Mouse (Mus musculus) MEL (cell line): ENCODE results near the gene Nt5c2. TPM values are rescaled to one million over a fixed set of nuclear protein-coding genes. Genes with fewer than 3 reads are reported as not detected.

ENCODE experiments used
- DNase-seq: peaks from one replicate; pipeline ENCODE4 v3.0.0; 2011; ENCODE audit warnings: low read depth, low spot score
- H3K27ac ChIP-seq: 2 replicates; pipeline ENCODE4 v1.5.1; 2012; ENCODE audit warnings: low read depth, mild to moderate bottlenecking, control low read depth, low read length, moderate library complexity; ENCODE audit not compliant: control insufficient read depth
- H3K27me3 ChIP-seq, 2 experiments: fragments of 150-350 bp in 1 of 2; sonication (generic) in 1 of 2; 2 replicates each; pipeline ENCODE4 v1.6.1; 2012; ENCODE audit warnings: low read length in 2 of 2, mild to moderate bottlenecking in 2 of 2, improper control_type of control experiment in 1 of 2, moderate library complexity in 1 of 2; ENCODE audit not compliant: insufficient read depth in 2 of 2, control insufficient read depth in 1 of 2
- H3K36me3 ChIP-seq, 2 experiments: 2 replicates each; pipeline ENCODE4 v1.6.1; 2012 to 2014; ENCODE audit warnings: low read length in 2 of 2, improper control_type of control experiment in 1 of 2, inconsistent platforms in 1 of 2, mild to moderate bottlenecking in 1 of 2; ENCODE audit not compliant: insufficient read depth in 2 of 2, control insufficient read depth in 1 of 2
- H3K4me1 ChIP-seq, 2 experiments: fragments of 150-350 bp in 1 of 2; sonication (generic) in 1 of 2; 2 replicates each; pipeline ENCODE4 v1.6.1; 2012; ENCODE audit warnings: low read length in 2 of 2, improper control_type of control experiment in 1 of 2, mild to moderate bottlenecking in 1 of 2; ENCODE audit not compliant: insufficient read depth in 2 of 2, control insufficient read depth in 1 of 2
- H3K4me3 ChIP-seq, 2 experiments: fragments of 150-350 bp in 1 of 2; sonication (generic) in 1 of 2; 2 replicates each; pipeline ENCODE4 v1.5.1; 2012; ENCODE audit warnings: low read depth in 2 of 2, low read length in 2 of 2, mild to moderate bottlenecking in 2 of 2, moderate library complexity in 2 of 2, control low read depth in 1 of 2, improper control_type of control experiment in 1 of 2; ENCODE audit not compliant: control insufficient read depth in 1 of 2, insufficient read depth in 1 of 2
- H3K79me2 ChIP-seq: 2 replicates; pipeline ENCODE4 v1.6.1; 2012; ENCODE audit warnings: mild to moderate bottlenecking, low read length, moderate library complexity; ENCODE audit not compliant: control insufficient read depth, poor library complexity, insufficient read depth
- H3K9ac ChIP-seq: 2 replicates; pipeline ENCODE4 v1.6.1; 2012; ENCODE audit warnings: low read depth, mild to moderate bottlenecking, control low read depth, low read length, moderate library complexity; ENCODE audit not compliant: control insufficient read depth, poor library complexity, severe bottlenecking
- H3K9me3 ChIP-seq: fragments of 150-350 bp; sonication (generic); replicated peaks from 2 replicates; pipeline ENCODE4 v1.6.1; 2012; ENCODE audit warnings: mild to moderate bottlenecking, low read length, improper control_type of control experiment, moderate library complexity; ENCODE audit not compliant: insufficient read depth
- CTCF ChIP-seq, 3 experiments: IDR thresholded peaks in 2 of 3; conservative IDR thresholded peaks in 1 of 3; 2 replicates each; pipeline ENCODE4 v1.5.1; 2011 to 2012; ENCODE audit warnings: low read length in 3 of 3, low read depth in 2 of 3, mild to moderate bottlenecking in 2 of 3, improper control_type of control experiment in 1 of 3, inconsistent platforms in 1 of 3, mixed read lengths in 1 of 3, moderate library complexity in 1 of 3; ENCODE audit not compliant: control insufficient read depth in 1 of 3, insufficient read depth in 1 of 3, poor library complexity in 1 of 3, severe bottlenecking in 1 of 3
- E2F4 ChIP-seq: IDR thresholded peaks from 2 replicates; pipeline ENCODE4 v1.6.1; 2011; ENCODE audit warnings: low read depth, low read length, improper control_type of control experiment, borderline replicate concordance
- EP300 ChIP-seq, 2 experiments: IDR thresholded peaks; 2 replicates each; pipeline ENCODE4 v1.6.1; 2011; ENCODE audit warnings: improper control_type of control experiment in 2 of 2, low read length in 2 of 2, low read depth in 1 of 2, mild to moderate bottlenecking in 1 of 2
- GABPA ChIP-seq: IDR thresholded peaks from 2 replicates; pipeline ENCODE4 v1.6.1; 2012; ENCODE audit warnings: low read depth, mild to moderate bottlenecking, inconsistent platforms, low read length, improper control_type of control experiment, moderate library complexity
- MEF2A ChIP-seq: IDR thresholded peaks from 2 replicates; pipeline ENCODE4 v1.6.1; 2014; ENCODE audit warnings: low read depth, mild to moderate bottlenecking, inconsistent platforms, low read length, improper control_type of control experiment; ENCODE audit not compliant: poor library complexity, insufficient replicate concordance, severe bottlenecking; ENCODE audit errors: extremely low read depth
- POLR2A ChIP-seq, 2 experiments: IDR thresholded peaks; 2 replicates each; pipeline ENCODE4 v1.6.1; 2011 to 2012; ENCODE audit warnings: low read length in 2 of 2, mild to moderate bottlenecking in 2 of 2, control low read depth in 1 of 2, improper control_type of control experiment in 1 of 2, low read depth in 1 of 2, moderate library complexity in 1 of 2; ENCODE audit not compliant: control insufficient read depth in 1 of 2, insufficient read depth in 1 of 2, poor library complexity in 1 of 2
- POLR2AphosphoS2 ChIP-seq: IDR thresholded peaks from 2 replicates; pipeline ENCODE4 v1.6.1; 2011; ENCODE audit warnings: low read length, improper control_type of control experiment
- POLR2AphosphoS5 ChIP-seq: IDR thresholded peaks from 2 replicates; pipeline ENCODE4 v1.6.1; 2012; ENCODE audit warnings: low read depth, borderline replicate concordance, mild to moderate bottlenecking, inconsistent platforms, low read length, moderate library complexity, mixed read lengths
- SMC3 ChIP-seq: IDR thresholded peaks from 2 replicates; pipeline ENCODE4 v1.6.1; 2011; ENCODE audit warnings: low read depth, low read length, improper control_type of control experiment
- TBP ChIP-seq: IDR thresholded peaks from 2 replicates; pipeline ENCODE4 v1.8.0; 2011; ENCODE audit warnings: low read depth, low read length, improper control_type of control experiment
- USF2 ChIP-seq, 2 experiments: IDR thresholded peaks; 2 replicates each; pipeline ENCODE4 v1.6.1; 2011 to 2012; ENCODE audit warnings: improper control_type of control experiment in 2 of 2, low read length in 2 of 2, borderline replicate concordance in 1 of 2, inconsistent platforms in 1 of 2, low read depth in 1 of 2, mild to moderate bottlenecking in 1 of 2; ENCODE audit not compliant: insufficient read depth in 1 of 2
- ZC3H11A ChIP-seq: IDR thresholded peaks from 2 replicates; pipeline ENCODE4 v1.6.1; 2012; ENCODE audit warnings: low read depth, mild to moderate bottlenecking, inconsistent platforms, low read length, improper control_type of control experiment
- ZNF384 ChIP-seq: IDR thresholded peaks from 2 replicates; pipeline ENCODE4 v1.6.1; 2012; ENCODE audit warnings: low read depth, mild to moderate bottlenecking, inconsistent platforms, low read length, improper control_type of control experiment
- polyA plus RNA-seq, 2 experiments: library from polyadenylated mRNA; stranded (reverse) in 1 of 2; unstranded in 1 of 2; fragments of >175 nt in 1 of 2; fragments of >200 nt in 1 of 2; gene quantifications; 2 replicates each; pipeline versions ENCODE4 v1.2.1 to v1.2.4; 2012; ENCODE audit warnings: low replicate concordance in 2 of 2, low read depth in 1 of 2; ENCODE audit not compliant: insufficient read length in 2 of 2, insufficient read depth in 1 of 2, missing spikeins in 1 of 2
- total RNA-seq: library from RNA; depleted of rRNA; stranded (reverse); fragments of 300-350 nt; gene quantifications from 2 replicates; pipeline ENCODE4 v1.2.3, GENCODE M21; 2012

The Nt5c2 gene
- total and polyA plus RNA-seq, 3 experiments = 64.6 to 455 (median 147) TPM

- Histone ChIP-seq H3K27me3 (no peaks in the 10 kb centered on the region), H3K79me2 (no peaks in the 10 kb centered on the region), H3K27ac (no peak overlapping the region), H3K9ac (no peak overlapping the region), H3K4me1 (peaks cover 9 to 22% of the 10 kb centered on the region in 2 experiments), H3K4me3 (no peak overlapping the region), H3K36me3 (peaks cover 22 to 26% of the 10 kb centered on the region in 2 experiments), H3K9me3 (no peaks in the 10 kb centered on the region)
- no peak for DNase-seq
- TF ChIP-seq EP300 (IDR thresholded peaks at IDR 0.05; ENCODE audit: low read depth in 1 of 2, low read length in 2 of 2) = no peak
- TF ChIP-seq TBP = no peak
- TF ChIP-seq GABPA = no peak
- no peak for TF ChIP-seq POLR2AphosphoS5
- TF ChIP-seq MEF2A = no peak
These were observed 129.6 kb downstream of the Nt5c2 start for GRCm38 (mm10) chr19:46885365-46885764.

- no peak overlapping the region for H3K9ac ChIP-seq
- H3K36me3 ChIP-seq = no peaks in the 10 kb centered on the region
- no peak for TF ChIP-seq MEF2A
- TF ChIP-seq E2F4 = no peak
- no peak for TF ChIP-seq ZNF384
- TF ChIP-seq POLR2A (IDR thresholded peaks at IDR 0.05; ENCODE audit: control insufficient read depth in 1 of 2, insufficient read depth in 1 of 2, low read depth in 1 of 2, low read length in 2 of 2, poor library complexity in 1 of 2) = 0 out of 4 replicates have a peak, but pooled peaks of 1 of the 2 experiments have one; percentile 0
- TF ChIP-seq ZC3H11A = no peak
- no peak for TF ChIP-seq POLR2AphosphoS2
These were observed 135.1 kb downstream of the Nt5c2 start for GRCm38 (mm10) chr19:46879876-46880275.

GRCm38 (mm10) chr19:46878346-46878745 is 136.6 kb downstream of the Nt5c2 start:
- Histone ChIP-seq H3K9ac (no peak overlapping the region), H3K79me2 (no peaks in the 10 kb centered on the region), H3K27ac (no peak overlapping the region), H3K9me3 (no peaks in the 10 kb centered on the region), H3K27me3 (no peaks in the 10 kb centered on the region), H3K4me1 (no peaks in the 10 kb centered on the region), H3K36me3 (no peaks in the 10 kb centered on the region), H3K4me3 (no peak overlapping the region)
- TF ChIP-seq USF2 (IDR thresholded peaks at IDR 0.05; ENCODE audit: borderline replicate concordance in 1 of 2, insufficient read depth in 1 of 2, low read depth in 1 of 2, low read length in 2 of 2) (no peak), CTCF (IDR thresholded peaks at IDR 0.05 in 2 of 3, conservative IDR thresholded peaks at IDR 0.05 in 1 of 3; ENCODE audit: control insufficient read depth in 1 of 3, insufficient read depth in 1 of 3, low read depth in 2 of 3, low read length in 3 of 3, poor library complexity in 1 of 3, severe bottlenecking in 1 of 3) (peak in 1 of 3 experiments; percentile 12; a peak in 1 of 6 replicates), SMC3 (0 out of 2 replicates have a peak, but pooled peaks have one; percentile 25)
- no peak for DNase-seq

More at GRCm38 (mm10) chr19:46879876-46880275, 135.1 kb downstream of the Nt5c2 start:
- Histone ChIP-seq H3K4me3 (no peak overlapping the region), H3K9me3 (no peaks in the 10 kb centered on the region), H3K27me3 (no peaks in the 10 kb centered on the region), H3K79me2 (no peaks in the 10 kb centered on the region), H3K4me1 (no peaks in the 10 kb centered on the region), H3K27ac (no peak overlapping the region)
- no peak for DNase-seq
